20 mouse cellular contexts compared by ENCODE assay signal in the genomic region with DNA sequence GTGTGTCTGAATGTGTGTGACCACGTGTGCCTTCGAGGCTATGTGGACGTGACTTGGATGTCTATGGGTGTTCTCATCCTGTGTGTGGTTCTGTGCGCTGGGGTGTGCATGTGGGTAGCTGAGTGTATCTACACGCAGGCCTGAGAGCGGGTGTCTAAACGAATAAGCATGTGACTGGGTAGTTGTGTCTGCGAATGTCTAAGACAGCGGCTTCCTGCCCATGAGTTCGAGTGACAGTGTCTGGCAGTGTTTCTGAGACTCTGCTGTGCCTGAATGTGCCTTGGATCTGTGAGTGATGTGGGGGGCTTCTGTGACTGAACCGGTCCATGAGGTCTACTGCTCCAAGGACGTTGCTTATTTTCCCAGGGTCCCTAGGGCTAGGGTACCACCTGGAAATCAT. TPM values are rescaled to one million over a fixed set of nuclear protein-coding genes. Genes with fewer than 3 reads are reported as not detected.
DNase-seq lines count a peak whose midpoint lies in the region; ATAC-seq lines count a peak whose summit lies in the region.
"Had no signal": no experiment of that assay in that cellular context is flagged by ENCODE, and none has a peak within 500 bp of the region (broad histone marks: within the 10 kb centered on the region; RNA-seq: fewer than 3 reads in every experiment).

No protein-coding gene starts in this region.

- peak; percentile 35 for DNase-seq in embryo, embryonic 10 days (ENCODE audit: low spot score)
- no peak for DNase-seq in embryo, embryonic 11 days
- DNase-seq in midbrain, embryonic 14.5 days, result peak; percentile 37
- peak; percentile 60 for DNase-seq in neural tube, embryonic 11.5 days (ENCODE audit: low spot score)
- no peak for DNase-seq in lung, postnatal 25 days (ENCODE audit: low spot score)
- DNase-seq in kidney, postnatal 4 days, result no peak
- no peak for DNase-seq in urinary bladder, postnatal 36 days (ENCODE audit: low spot score in 2 of 2)
- DNase-seq: cerebellum, postnatal 10 days; gastrocnemius, postnatal 14 days; heart, postnatal 14 days; spleen, adult 18-20 months had no signal

- peaks cover 92% of the 10 kb centered on the region for H3K27me3 ChIP-seq in midbrain, embryonic 14.5 days (ENCODE audit: control insufficient read depth, insufficient read depth, low read length)
- H3K27me3 ChIP-seq in midbrain, embryonic 16.5 days (ENCODE audit: control insufficient read depth, insufficient read depth, low read depth, low read length), result peaks cover 71% of the 10 kb centered on the region
- peaks cover 91% of the 10 kb centered on the region for H3K27me3 ChIP-seq in neural tube, embryonic 11.5 days (ENCODE audit: control insufficient read depth, insufficient read depth, low read length)

- under 1% methylated on average over 12 of the region's 12 CpGs for WGBS in midbrain, embryonic 14.5 days
- WGBS in midbrain, embryonic 16.5 days, result 1% methylated on average over 12 of the region's 12 CpGs
- under 1% methylated on average over 12 of the region's 12 CpGs for WGBS in neural tube, embryonic 11.5 days

- no peaks in the 10 kb centered on the region for H3K36me3 ChIP-seq in midbrain, embryonic 14.5 days (ENCODE audit: control insufficient read depth, insufficient read depth, low read length)
- H3K36me3 ChIP-seq in midbrain, embryonic 16.5 days (ENCODE audit: control insufficient read depth, insufficient read depth, low read length), result no peaks in the 10 kb centered on the region
- H3K36me3 ChIP-seq in neural tube, embryonic 11.5 days (ENCODE audit: control insufficient read depth, insufficient read depth, low read length), result no peaks in the 10 kb centered on the region
- H3K36me3 ChIP-seq: limb, embryonic 13.5 days; stomach, embryonic 15.5 days had no signal

- H3K4me2 ChIP-seq in midbrain, embryonic 14.5 days (ENCODE audit: low read length), result no peak overlapping the region
- no peak overlapping the region for H3K4me2 ChIP-seq in midbrain, embryonic 16.5 days (ENCODE audit: low read length)
- no peak overlapping the region for H3K4me2 ChIP-seq in neural tube, embryonic 11.5 days (ENCODE audit: low read depth)
- H3K4me2 ChIP-seq: heart, embryonic 11.5 days; limb, embryonic 13.5 days; stomach, embryonic 15.5 days had no signal

- no peak overlapping the region for H3K4me3 ChIP-seq in midbrain, embryonic 14.5 days (replicated peaks; ENCODE audit: low read depth, low read length)
- no peak overlapping the region for H3K4me3 ChIP-seq in midbrain, embryonic 16.5 days (ENCODE audit: low read depth, low read length)
- no peak overlapping the region for H3K4me3 ChIP-seq in neural tube, embryonic 11.5 days (ENCODE audit: low read depth, low read length)
- H3K4me3 ChIP-seq: limb, embryonic 13.5 days; megakaryocyte, embryonic 14.5 days; stomach, embryonic 15.5 days had no signal

- H3K27ac ChIP-seq in midbrain, embryonic 14.5 days (replicated peaks; ENCODE audit: low read depth, low read length), result no peak overlapping the region
- no peak overlapping the region for H3K27ac ChIP-seq in midbrain, embryonic 16.5 days (ENCODE audit: low read length)
- no peak overlapping the region for H3K27ac ChIP-seq in neural tube, embryonic 11.5 days (ENCODE audit: low read depth, low read length)
- H3K27ac ChIP-seq: kidney, postnatal 0 days; limb, embryonic 13.5 days; liver, embryonic 14.5 days; stomach, embryonic 15.5 days had no signal

- H3K9ac ChIP-seq in midbrain, embryonic 14.5 days (replicated peaks; ENCODE audit: low read length), result no peak overlapping the region
- no peak overlapping the region for H3K9ac ChIP-seq in midbrain, embryonic 16.5 days (ENCODE audit: low read depth, low read length)
- no peak overlapping the region for H3K9ac ChIP-seq in neural tube, embryonic 11.5 days (ENCODE audit: low read length)
- H3K9ac ChIP-seq: limb, embryonic 13.5 days; liver, embryonic 14.5 days; stomach, embryonic 15.5 days had no signal

- H3K9me3 ChIP-seq in midbrain, embryonic 14.5 days (ENCODE audit: control insufficient read depth, low read length), result no peaks in the 10 kb centered on the region
- no peaks in the 10 kb centered on the region for H3K9me3 ChIP-seq in midbrain, embryonic 16.5 days (replicated peaks; ENCODE audit: control insufficient read depth, low read length, poor library complexity, severe bottlenecking)
- H3K9me3 ChIP-seq in neural tube, embryonic 11.5 days (ENCODE audit: control insufficient read depth, low read length), result no peaks in the 10 kb centered on the region
- H3K9me3 ChIP-seq: limb, embryonic 13.5 days; megakaryocyte, embryonic 14.5 days; stomach, embryonic 15.5 days had no signal

- ATAC-seq in midbrain, embryonic 14.5 days (ENCODE audit: low FRiP score, low TSS enrichment), result no peak
- ATAC-seq in midbrain, embryonic 16.5 days, result no peak
- 0 out of 2 replicates have a peak, but pooled peaks have one; percentile 10 for ATAC-seq in neural tube, embryonic 11.5 days (ENCODE audit: insufficient read depth, low FRiP score, low TSS enrichment)
- ATAC-seq: intestine, embryonic 16.5 days; lung, postnatal 0 days had no signal

- H3K4me1 ChIP-seq in midbrain, embryonic 14.5 days (ENCODE audit: control insufficient read depth, insufficient read depth, low read length), result no peaks in the 10 kb centered on the region; the same call in 1 of the 2 replicates
- H3K4me1 ChIP-seq in midbrain, embryonic 16.5 days (ENCODE audit: control insufficient read depth, insufficient read depth, low read length), result peaks cover 5% of the 10 kb centered on the region; the same call in 1 of the 2 replicates
- H3K4me1 ChIP-seq in neural tube, embryonic 11.5 days (ENCODE audit: control insufficient read depth, insufficient read depth, low read length), result peaks cover 14% of the 10 kb centered on the region

RNA-seq across cellular contexts. Expression of a gene that starts 10.5 kb away (rescaled TPM):
- polyA plus RNA-seq in midbrain, embryonic 14.5 days (2014; fragmentation: Nextera tagmentation; extraction: Ambion mirVana), result 0.49 and 0.65 TPM in 2 replicates
- 0.07 and 0.08 TPM in 2 replicates for polyA plus RNA-seq in midbrain, embryonic 16.5 days (2015; fragmentation: Nextera tagmentation; extraction: Ambion mirVana)
- polyA plus RNA-seq in neural tube, embryonic 11.5 days (2014; fragmentation: Nextera tagmentation; extraction: Ambion mirVana), result 7.7 TPM in 2 replicates
- polyA plus RNA-seq: intestine, embryonic 16.5 days; liver, embryonic 14.5 days; lung, postnatal 0 days; stomach, embryonic 15.5 days had no signal

Comparison
In these comparisons a context has a peak if more than half of its experiments do, and no peak if none do; other contexts are left out.
1. DNase-seq: peak in embryo, embryonic 10 days (single experiment), midbrain, embryonic 14.5 days (single experiment) and neural tube, embryonic 11.5 days (single experiment); none in embryo, embryonic 11 days (single experiment), lung, postnatal 25 days (single experiment), kidney, postnatal 4 days (0 of 2) and urinary bladder, postnatal 36 days (0 of 2).